Mouse (Mus musculus): ENCODE data around the gene Rundc1. TPM values are rescaled to one million over a fixed set of nuclear protein-coding genes. Genes with fewer than 3 reads are reported as not detected.

The Rundc1 gene
- polyA plus RNA-seq, 1 experiment from 2014 or later, result 4.4 TPM

DNA sequence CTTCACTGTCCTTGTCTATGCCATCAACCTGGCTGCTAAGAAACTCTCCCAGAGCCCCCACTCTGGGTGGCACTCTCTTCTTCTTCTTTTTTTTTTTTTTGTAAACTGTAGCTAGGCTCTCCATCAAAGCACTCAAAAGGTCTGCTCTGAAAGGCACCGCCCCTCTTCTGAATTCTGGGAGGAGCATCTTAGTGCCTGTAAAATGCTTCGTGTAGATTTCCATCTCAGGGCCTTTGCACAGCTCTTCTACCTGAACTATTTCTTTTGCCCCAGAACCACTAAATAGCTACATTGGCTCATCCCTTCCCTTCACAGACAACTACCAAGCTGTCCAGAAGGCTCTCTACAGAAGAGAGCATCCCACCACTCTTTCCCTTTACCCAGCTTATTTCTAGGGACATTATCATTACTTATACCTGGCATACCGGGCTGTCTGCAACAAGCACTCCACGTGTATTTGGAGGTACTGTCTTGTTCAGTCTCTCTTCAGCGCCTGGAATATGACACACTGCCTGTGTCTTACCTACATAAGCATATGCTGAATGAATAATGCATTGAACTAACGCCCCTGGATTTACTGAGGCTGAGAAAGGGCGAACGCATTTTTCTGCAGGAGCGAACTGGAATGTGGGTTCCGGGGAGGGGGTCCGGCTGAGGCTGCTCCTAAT lies 8.3 kb upstream of the Rundc1 start:
- TF ChIP-seq EP300 (IDR thresholded peaks at IDR 0.05; ENCODE audit: low read depth) (no peak), CTCF (IDR thresholded peaks at IDR 0.05; ENCODE audit: low read depth) (no peak)
- peak overlapping the region; percentile 97 for H3K4me3 ChIP-seq (ENCODE audit: low read depth, low read length)
- H3K4me1 ChIP-seq (ENCODE audit: insufficient read depth), result peaks cover 7% of the 10 kb centered on the region
- no peaks in the 10 kb centered on the region for H3K27me3 ChIP-seq (ENCODE audit: insufficient read depth, low read length)
- H3K9ac ChIP-seq (replicated peaks), result peak overlapping the region; percentile 90
- peak overlapping the region; percentile 60 for H3K27ac ChIP-seq (ENCODE audit: low read depth)
- under 1% methylated on average over 11 of the region's 11 CpGs for WGBS (ENCODE audit: insufficient replicate concordance)
- H3K36me3 ChIP-seq (replicated peaks; ENCODE audit: insufficient read depth, low read length), result peaks cover 17% of the 10 kb centered on the region
- peak overlapping the region; percentile 99 for H3K4me2 ChIP-seq (ENCODE audit: low read depth, low read length)
- ATAC-seq (no peak; the same call in 1 of the 2 replicates), DNase-seq (peak; percentile 30)
- no peaks in the 10 kb centered on the region for H3K9me3 ChIP-seq (ENCODE audit: low read length)

DNA sequence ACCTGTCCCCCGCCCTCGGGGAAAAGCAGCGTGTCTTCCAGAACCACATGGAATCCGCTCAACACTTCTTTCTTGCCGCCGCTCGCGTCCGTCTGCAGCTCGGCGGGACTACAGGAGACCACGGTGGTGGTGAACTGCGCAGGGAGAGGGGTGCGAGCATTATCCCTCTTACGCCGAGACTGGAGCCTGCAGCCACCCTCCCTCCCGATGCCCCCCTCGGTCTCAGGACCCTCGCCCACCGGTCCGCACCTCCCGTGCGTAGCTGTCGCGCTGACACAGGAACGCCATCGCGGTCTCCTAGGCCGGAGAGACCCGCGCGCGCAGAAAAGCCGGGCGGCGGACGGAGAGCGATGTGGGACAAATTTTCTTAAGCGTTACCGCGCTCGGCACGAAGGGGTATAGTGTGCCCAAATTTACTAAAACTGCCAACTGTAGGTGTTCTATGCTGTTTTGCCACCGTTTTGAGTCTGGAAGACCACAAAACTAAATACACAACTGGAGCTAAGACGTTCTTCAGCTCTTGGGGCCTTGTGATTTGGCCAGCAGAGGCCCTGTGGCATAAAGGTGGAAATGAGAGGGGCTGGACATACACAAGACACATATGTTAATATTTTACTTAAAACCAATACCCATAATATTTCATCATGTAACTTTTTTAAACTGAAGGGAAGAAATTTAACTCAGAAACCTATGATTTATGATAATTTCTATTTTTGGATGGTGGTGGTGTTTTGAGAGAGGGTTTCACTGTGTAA lies 7.6 kb upstream of the Rundc1 start, which contains the start of gene Aarsd1:
Aarsd1 (minus strand) TSS at position 515 of the 755 bp plus-strand sequence.
- no peaks in the 10 kb centered on the region for H3K9me3 ChIP-seq (ENCODE audit: low read length)
- peaks cover 14% of the 10 kb centered on the region for H3K36me3 ChIP-seq (replicated peaks; ENCODE audit: insufficient read depth, low read length)
- H3K9ac ChIP-seq (replicated peaks), result peak within 1 kb of the TSS; percentile 90
- H3K4me1 ChIP-seq (ENCODE audit: insufficient read depth), result peaks cover 7% of the 10 kb centered on the region
- under 1% methylated on average over 44 of the region's 45 CpGs for WGBS (ENCODE audit: insufficient replicate concordance)
- peak; percentile 91 for ATAC-seq
- H3K4me3 ChIP-seq (ENCODE audit: low read depth, low read length), result peak within 1 kb of the TSS; percentile 97
- H3K27me3 ChIP-seq (ENCODE audit: insufficient read depth, low read length), result no peaks in the 10 kb centered on the region
- H3K27ac ChIP-seq (ENCODE audit: low read depth), result peak within 1 kb of the TSS; percentile 60
- TF ChIP-seq EP300 (IDR thresholded peaks at IDR 0.05; ENCODE audit: low read depth) (no peak), CTCF (IDR thresholded peaks at IDR 0.05; ENCODE audit: low read depth) (no peak)
- DNase-seq, result peak; percentile 89
- H3K4me2 ChIP-seq (ENCODE audit: low read depth, low read length), result peak within 1 kb of the TSS; percentile 99

DNA sequence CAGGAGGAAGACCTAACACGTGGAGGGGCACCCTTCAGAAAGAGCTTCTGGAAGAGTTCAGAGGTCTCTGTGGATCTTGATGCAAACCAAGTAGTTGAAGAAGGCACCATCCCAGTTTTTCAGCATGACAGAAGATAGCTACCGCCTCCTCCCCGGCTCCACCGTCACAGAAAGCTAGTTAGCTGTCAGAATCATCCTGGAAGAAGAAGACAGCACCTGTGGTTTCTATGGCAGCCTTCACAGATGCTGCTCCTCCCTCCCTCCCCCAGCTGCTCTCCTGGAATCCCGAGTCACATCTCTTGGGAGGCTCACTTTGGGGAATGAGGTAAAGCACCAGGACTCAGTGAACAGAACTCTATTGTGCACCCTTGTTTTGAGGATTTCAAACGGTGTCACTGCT lies 5.9 kb upstream of the Rundc1 start:
- Histone ChIP-seq H3K9ac (replicated peaks) (no peak overlapping the region), H3K4me1 (ENCODE audit: insufficient read depth) (peaks cover 11% of the 10 kb centered on the region), H3K36me3 (replicated peaks; ENCODE audit: insufficient read depth, low read length) (peaks cover 1% of the 10 kb centered on the region), H3K27me3 (ENCODE audit: insufficient read depth, low read length) (no peaks in the 10 kb centered on the region), H3K27ac (ENCODE audit: low read depth) (no peak overlapping the region), H3K9me3 (ENCODE audit: low read length) (no peaks in the 10 kb centered on the region), H3K4me3 (ENCODE audit: low read depth, low read length) (no peak overlapping the region), H3K4me2 (ENCODE audit: low read depth, low read length) (no peak overlapping the region)
- ATAC-seq (no peak), DNase-seq (no peak)
- 69% methylated on average over 6 of the region's 6 CpGs for WGBS (ENCODE audit: insufficient replicate concordance)
- TF ChIP-seq CTCF (IDR thresholded peaks at IDR 0.05; ENCODE audit: low read depth), result no peak
- TF ChIP-seq EP300 (IDR thresholded peaks at IDR 0.05; ENCODE audit: low read depth), result no peak

DNA sequence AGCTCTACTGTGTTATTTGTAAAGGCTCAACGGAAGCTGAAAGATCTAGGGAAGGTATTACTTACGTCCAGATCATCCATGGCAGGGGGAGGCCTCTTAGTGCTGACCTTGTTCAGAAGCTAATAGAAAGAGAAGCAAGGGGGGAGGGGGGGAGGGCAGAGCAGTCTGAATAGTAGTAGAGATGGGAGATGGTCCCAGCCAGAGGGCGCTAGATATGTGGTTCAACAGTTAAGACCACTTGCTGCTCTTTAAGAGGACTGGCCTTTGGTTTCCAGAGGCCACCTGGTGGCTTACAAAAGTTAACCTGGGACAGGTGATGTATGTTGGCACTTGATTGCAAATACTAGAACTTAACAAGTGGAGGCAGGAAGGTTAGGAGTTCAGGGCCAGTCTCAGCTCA lies 5.3 kb upstream of the Rundc1 start:
- no peak for DNase-seq
- Histone ChIP-seq H3K4me2 (ENCODE audit: low read depth, low read length) (no peak overlapping the region), H3K9ac (replicated peaks) (no peak overlapping the region), H3K27me3 (ENCODE audit: insufficient read depth, low read length) (no peaks in the 10 kb centered on the region), H3K27ac (ENCODE audit: low read depth) (no peak overlapping the region), H3K4me3 (ENCODE audit: low read depth, low read length) (no peak overlapping the region), H3K4me1 (ENCODE audit: insufficient read depth) (peaks cover 17% of the 10 kb centered on the region), H3K36me3 (replicated peaks; ENCODE audit: insufficient read depth, low read length) (no peaks in the 10 kb centered on the region), H3K9me3 (ENCODE audit: low read length) (no peaks in the 10 kb centered on the region)
- TF ChIP-seq EP300 (IDR thresholded peaks at IDR 0.05; ENCODE audit: low read depth), result no peak
- peak; percentile 34; the same call in 1 of the 2 replicates for TF ChIP-seq CTCF (IDR thresholded peaks at IDR 0.05; ENCODE audit: low read depth)
- WGBS (ENCODE audit: insufficient replicate concordance), result 48% methylated on average over 3 of the region's 3 CpGs
- no peak for ATAC-seq

DNA sequence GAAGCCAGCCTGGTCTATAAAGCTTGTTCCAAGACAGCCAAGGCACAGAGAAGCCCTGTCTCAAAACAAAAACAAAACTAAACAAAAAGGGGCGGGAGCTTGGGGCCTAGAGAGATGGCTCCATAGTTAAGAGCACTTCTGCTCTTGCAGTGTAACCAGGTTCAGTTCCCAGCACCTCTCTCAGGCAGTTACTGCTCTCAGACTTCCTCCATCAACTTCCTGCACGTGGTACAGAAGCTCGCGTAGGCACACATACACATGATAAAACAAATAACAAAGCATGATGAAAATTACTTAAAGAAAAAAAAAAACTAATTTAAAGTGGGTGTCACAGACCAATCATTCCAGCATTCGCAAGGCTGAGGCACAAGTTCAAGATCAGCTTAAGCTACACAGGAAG lies 4.7 kb upstream of the Rundc1 start:
- H3K9me3 ChIP-seq (ENCODE audit: low read length), result no peaks in the 10 kb centered on the region
- TF ChIP-seq EP300 (IDR thresholded peaks at IDR 0.05; ENCODE audit: low read depth), result no peak
- TF ChIP-seq CTCF (IDR thresholded peaks at IDR 0.05; ENCODE audit: low read depth), result no peak
- H3K36me3 ChIP-seq (replicated peaks; ENCODE audit: insufficient read depth, low read length), result no peaks in the 10 kb centered on the region
- H3K4me3 ChIP-seq (ENCODE audit: low read depth, low read length), result no peak overlapping the region
- no peak overlapping the region for H3K9ac ChIP-seq (replicated peaks)
- WGBS (ENCODE audit: insufficient replicate concordance), result 70% methylated on average over 5 of the region's 5 CpGs
- H3K27me3 ChIP-seq (ENCODE audit: insufficient read depth, low read length), result no peaks in the 10 kb centered on the region
- DNase-seq, result no peak
- H3K4me2 ChIP-seq (ENCODE audit: low read depth, low read length), result no peak overlapping the region
- peaks cover 17% of the 10 kb centered on the region for H3K4me1 ChIP-seq (ENCODE audit: insufficient read depth)
- no peak overlapping the region for H3K27ac ChIP-seq (ENCODE audit: low read depth)
- no peak for ATAC-seq

DNA sequence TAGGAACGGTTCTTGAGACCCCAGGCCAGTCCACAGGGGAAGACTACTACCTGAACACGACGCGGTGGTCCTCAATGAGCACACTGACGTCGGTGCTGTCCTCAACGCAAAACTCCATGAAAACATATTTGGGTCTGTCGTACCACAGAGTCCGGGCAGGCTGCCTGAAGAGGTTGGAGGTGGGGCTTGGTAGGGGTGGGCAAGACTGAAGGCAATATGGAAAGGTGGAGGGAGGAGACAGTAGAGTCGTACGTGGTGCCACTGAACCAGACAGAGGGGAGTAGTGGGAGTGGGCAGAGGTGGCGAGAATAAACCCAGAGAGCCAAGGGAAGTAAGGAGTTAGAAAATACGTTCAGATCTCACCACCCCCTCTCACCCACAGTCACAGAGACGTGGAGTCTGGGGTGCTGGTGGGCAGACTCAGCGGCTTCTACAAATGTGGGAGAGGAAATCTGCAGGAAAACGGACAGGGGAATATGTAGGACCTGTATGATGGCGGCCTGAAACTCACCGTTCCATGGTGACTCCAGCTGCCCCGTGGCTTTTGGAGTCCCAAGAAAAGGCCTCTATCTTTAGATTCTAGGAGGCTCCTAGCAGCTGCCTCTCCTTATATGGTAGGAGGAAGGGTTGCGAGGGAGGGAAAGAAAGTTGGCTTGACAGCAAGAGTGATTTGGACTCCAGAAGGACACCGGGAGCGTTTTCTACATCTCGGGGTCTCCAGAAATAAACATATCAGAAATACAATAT lies 607 bp upstream of the Rundc1 start, which contains the start of gene Gm27029:
Gm27029 (minus strand) TSS at position 692 of the 747 bp plus-strand sequence.
- 8% methylated on average over 23 of the region's 23 CpGs for WGBS (ENCODE audit: insufficient replicate concordance)
- no peaks in the 10 kb centered on the region for H3K27me3 ChIP-seq (ENCODE audit: insufficient read depth, low read length)
- no peaks in the 10 kb centered on the region for H3K9me3 ChIP-seq (ENCODE audit: low read length)
- TF ChIP-seq EP300 (IDR thresholded peaks at IDR 0.05; ENCODE audit: low read depth), result no peak
- no peak for TF ChIP-seq CTCF (IDR thresholded peaks at IDR 0.05; ENCODE audit: low read depth)
- DNase-seq (peak; percentile 25), ATAC-seq (peak; percentile 11; the same call in 1 of the 2 replicates)
- H3K27ac ChIP-seq (ENCODE audit: low read depth), result peak within 1 kb of the TSS; percentile 75
- H3K4me2 ChIP-seq (ENCODE audit: low read depth, low read length), result peak within 1 kb of the TSS; percentile 93
- H3K9ac ChIP-seq (replicated peaks), result peak within 1 kb of the TSS; percentile 80
- H3K4me3 ChIP-seq (ENCODE audit: low read depth, low read length), result peak within 1 kb of the TSS; percentile 80
- peaks cover 23% of the 10 kb centered on the region for H3K4me1 ChIP-seq (ENCODE audit: insufficient read depth)
- H3K36me3 ChIP-seq (replicated peaks; ENCODE audit: insufficient read depth, low read length), result 0 out of 2 replicates have a peak, but pooled peaks cover 1% of the 10 kb centered on the region
